Mouse (Mus musculus) granulocyte monocyte progenitor cell, adult 5-6 weeks (primary cell): ENCODE results near the gene Pbld1. TPM values are rescaled to one million over a fixed set of nuclear protein-coding genes. Genes with fewer than 3 reads are reported as not detected.

ENCODE experiments used
- ATAC-seq: replicated peaks from 2 replicates; pipeline ENCODE4 v1.8.0; 2016; ENCODE audit warnings: mild to moderate bottlenecking, moderate TSS enrichment, inconsistent platforms; ENCODE audit not compliant: poor library complexity, severe bottlenecking
- total RNA-seq, 2 experiments: library from RNA; stranded (forward) in 1 of 2; stranded (reverse) in 1 of 2; fragments of 200-712, 200-1000 nt in 1 of 2; fragments of >200 nt in 1 of 2; fragmentation: Nextera tagmentation in 1 of 2; gene quantifications; 2 replicates each; pipeline ENCODE4 v1.2.3; 2014 to 2017

Pbld1 gene
- total RNA-seq, 2 experiments from 2014 or later = not detected

- no peak; the same call in 1 of the 2 replicates for ATAC-seq
These were observed 30.0 kb downstream of the Pbld1 start for GRCm38 (mm10) chr10:63089758-63090571.

- no peak for ATAC-seq
These were observed 32.0 kb downstream of the Pbld1 start for GRCm38 (mm10) chr10:63091915-63092314.

- no peak for ATAC-seq
These were observed 32.9 kb downstream of the Pbld1 start for GRCm38 (mm10) chr10:63092616-63093550.

GRCm38 (mm10) chr10:63096757-63097156 is 36.8 kb downstream of the Pbld1 start:
- no peak for ATAC-seq

DNA sequence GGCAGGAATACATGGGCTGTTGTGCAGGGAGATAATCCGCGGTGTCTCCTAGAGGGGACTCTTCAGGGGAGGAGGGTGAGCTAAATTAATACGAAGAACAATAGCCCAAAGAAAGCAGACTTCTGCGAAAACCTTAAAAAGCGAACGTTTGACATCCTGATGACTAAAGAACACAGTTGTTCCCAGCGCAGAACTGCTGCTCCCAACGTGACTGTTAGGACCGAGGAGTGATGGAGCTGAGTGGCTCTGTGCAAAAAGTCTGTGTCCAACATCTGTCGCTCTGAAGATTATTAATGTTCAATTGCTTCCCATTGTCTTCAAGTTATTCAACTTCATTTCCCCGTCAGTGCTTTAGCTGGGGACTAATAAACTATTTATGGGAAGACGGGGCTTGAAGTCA is 38.2 kb downstream of the Pbld1 start:
- no peak for ATAC-seq

- ATAC-seq = no peak
These were observed 39.6 kb downstream of the Pbld1 start, which contains the start of gene Atoh7 for GRCm38 (mm10) chr10:63099521-63099920. TSS of gene Atoh7 (plus strand) at chr10:63099651.

GRCm38 (mm10) chr10:63099941-63100562 is 40.1 kb downstream of the Pbld1 start:
- peak; percentile 79 for ATAC-seq

DNA sequence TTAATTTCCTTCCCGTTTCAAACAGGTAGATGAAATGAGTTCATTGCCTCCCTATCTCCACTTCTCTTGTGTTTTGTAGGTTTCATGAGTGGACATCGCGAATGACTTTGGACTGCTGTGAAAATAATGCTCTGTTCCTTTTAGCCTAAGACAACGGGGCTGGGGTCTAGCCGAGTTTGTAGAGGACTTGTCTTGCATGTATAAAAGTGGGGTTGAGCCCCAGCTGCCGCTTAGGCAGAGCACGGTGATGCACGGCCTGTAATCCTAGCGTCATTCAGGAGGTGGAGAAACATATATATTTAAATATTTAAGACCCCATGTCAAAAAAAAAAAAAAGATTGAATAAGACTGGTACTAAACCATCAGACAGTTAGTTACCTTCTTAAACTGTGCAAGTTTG is 40.7 kb downstream of the Pbld1 start:
- no peak for ATAC-seq

GRCm38 (mm10) chr10:63113027-63113604 is 53.2 kb downstream of the Pbld1 start:
- peak; percentile 35; the same call in 1 of the 2 replicates for ATAC-seq

- ATAC-seq = no peak
These were observed 53.9 kb downstream of the Pbld1 start for GRCm38 (mm10) chr10:63113716-63114360.

DNA sequence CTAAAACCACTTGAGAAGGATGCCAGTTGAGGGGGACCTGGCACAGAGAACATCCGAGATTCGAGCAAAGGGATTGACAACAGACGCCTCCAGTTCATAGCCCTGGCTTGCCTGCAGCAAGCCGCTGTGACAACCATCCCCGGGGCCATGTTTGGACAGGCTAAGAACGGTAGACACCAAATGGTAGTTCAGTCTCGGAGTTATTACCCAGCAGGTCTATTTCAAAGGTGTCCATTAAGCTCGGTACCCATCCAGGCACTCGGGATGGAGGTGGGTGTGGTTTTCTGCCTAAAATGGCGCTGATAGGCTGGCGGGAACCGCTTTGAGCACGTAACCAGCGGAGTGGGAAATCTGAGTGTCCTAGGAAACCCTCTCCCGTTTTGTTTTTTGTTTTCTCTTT is 55.9 kb downstream of the Pbld1 start:
- ATAC-seq = no peak

GRCm38 (mm10) chr10:63116376-63116775 is 56.4 kb downstream of the Pbld1 start:
- ATAC-seq = no peak

GRCm38 (mm10) chr10:63117583-63117982 is 57.6 kb downstream of the Pbld1 start:
- no peak for ATAC-seq

GRCm38 (mm10) chr10:63119916-63120315 is 60.0 kb downstream of the Pbld1 start:
- ATAC-seq = no peak

DNA sequence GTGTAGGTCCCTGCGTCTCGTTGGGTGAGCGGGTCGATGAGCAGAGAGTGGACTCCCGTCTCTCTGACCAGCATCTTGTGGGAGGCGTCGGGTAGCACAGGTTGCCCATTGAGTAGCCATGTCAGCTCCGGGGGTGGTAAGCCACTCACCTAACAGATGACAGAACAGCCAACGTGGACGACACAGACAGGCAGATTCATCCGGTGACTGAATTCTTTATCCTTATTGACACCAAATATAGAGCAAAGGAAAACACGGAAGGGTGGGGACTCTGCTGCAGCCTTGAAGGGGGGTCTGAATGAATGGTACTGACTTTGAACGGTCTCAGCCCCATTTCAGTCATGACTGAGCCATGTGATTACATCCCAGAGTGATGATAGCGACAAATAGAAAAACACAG is 62.0 kb downstream of the Pbld1 start:
- ATAC-seq = no peak

DNA sequence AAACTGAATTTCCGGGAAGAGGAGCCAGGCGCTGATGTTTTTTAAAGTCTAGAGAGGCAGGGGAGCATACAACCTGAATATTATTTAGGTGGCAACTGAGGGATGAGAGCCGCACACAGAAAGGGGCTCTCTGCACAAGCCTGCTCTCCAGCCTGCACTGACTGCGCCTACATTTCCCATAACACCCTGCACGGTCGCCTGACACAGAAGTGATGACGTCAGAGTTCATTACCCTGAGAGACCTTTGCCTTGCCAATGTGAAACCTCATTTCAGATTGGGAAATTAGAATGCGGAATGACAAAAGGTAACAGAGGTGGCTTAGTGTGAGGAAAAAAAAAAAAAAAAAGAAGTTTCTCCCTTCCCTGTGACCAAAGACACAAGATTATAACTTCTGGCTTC is 62.6 kb downstream of the Pbld1 start:
- ATAC-seq = peak; percentile 91

DNA sequence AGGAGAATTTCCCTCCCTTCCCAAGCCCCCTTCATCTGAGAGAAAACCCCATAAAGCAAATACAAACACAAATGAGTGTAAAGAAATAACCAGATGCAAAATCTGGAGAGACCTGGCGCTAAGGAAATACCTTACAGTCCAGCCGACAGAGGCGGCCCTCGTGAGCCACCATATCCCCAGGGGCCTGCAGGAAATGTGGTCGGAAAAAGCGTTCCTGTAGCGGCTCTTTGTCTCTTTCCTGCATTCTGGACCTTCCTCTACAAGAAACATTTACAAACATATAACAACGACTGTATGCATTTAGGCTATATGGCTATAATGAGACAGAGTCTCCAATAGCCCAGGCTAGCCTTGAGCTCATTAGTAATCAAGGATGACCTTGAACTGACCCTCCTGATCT is 63.2 kb downstream of the Pbld1 start:
- no peak for ATAC-seq

- ATAC-seq = no peak
These were observed 64.1 kb downstream of the Pbld1 start for GRCm38 (mm10) chr10:63124016-63124415.

GRCm38 (mm10) chr10:63125343-63125742 is 65.4 kb downstream of the Pbld1 start:
- peak; percentile 33; the same call in 1 of the 2 replicates for ATAC-seq

- ATAC-seq = no peak
These were observed 66.2 kb downstream of the Pbld1 start for GRCm38 (mm10) chr10:63126116-63126515.
